ENCODE assay signal across 10 mouse cellular contexts in the genomic region with DNA sequence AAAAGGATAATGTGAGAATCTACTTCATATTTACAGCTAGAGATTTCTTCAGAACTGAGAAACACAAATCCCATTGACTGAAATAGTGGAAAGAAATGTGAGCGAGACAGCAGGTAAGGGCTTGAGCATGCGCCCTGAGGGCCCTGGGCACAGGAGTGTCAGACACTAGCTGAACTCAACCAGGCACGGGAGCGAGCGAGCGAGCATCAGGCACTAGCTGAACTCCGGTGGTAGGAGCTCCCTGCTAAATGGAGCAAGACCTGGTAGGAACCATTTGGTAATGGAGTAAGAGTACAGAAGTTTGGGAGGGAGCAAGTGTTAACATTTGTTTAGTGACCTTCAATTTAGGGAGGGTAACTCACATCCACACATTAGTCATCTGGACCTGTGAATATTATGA.
DNase-seq lines count a peak whose midpoint lies in the region; ATAC-seq lines count a peak whose summit lies in the region.
"Had no signal": no experiment of that assay in that cellular context is flagged by ENCODE, and none has a peak within 500 bp of the region (broad histone marks: within the 10 kb centered on the region; RNA-seq: fewer than 3 reads in every experiment).

No protein-coding gene starts in this region.

- no peaks in the 10 kb centered on the region for H3K36me3 ChIP-seq in heart, embryonic 12.5 days
- H3K36me3 ChIP-seq in limb, embryonic 13.5 days, result no peaks in the 10 kb centered on the region

- no peak overlapping the region for H3K4me3 ChIP-seq in heart, embryonic 12.5 days
- H3K4me3 ChIP-seq in limb, embryonic 13.5 days, result no peak overlapping the region

- H3K9ac ChIP-seq in heart, embryonic 12.5 days, result no peak overlapping the region
- no peak overlapping the region for H3K9ac ChIP-seq in limb, embryonic 13.5 days

- DNase-seq in heart, adult 9 months (ENCODE audit: low spot score in 2 of 2), result no peak
- peak; percentile 26 to 47 for DNase-seq in kidney, postnatal 4 days
- no peak for DNase-seq in kidney, adult 18-20 months
- DNase-seq in embryo, embryonic 10.5 days (ENCODE audit: low spot score), result peak; percentile 8
- DNase-seq in ovary, adult 18-20 months (ENCODE audit: low spot score), result no peak
- DNase-seq in right cerebral cortex, adult 2 months (ENCODE audit: low spot score in 2 of 2), result no peak
- DNase-seq: cerebellum, postnatal 14 days had no signal

- no peak for ATAC-seq in heart, embryonic 12.5 days (ENCODE audit: insufficient number of reproducible peaks, low FRiP score)
- no peak for ATAC-seq in limb, embryonic 13.5 days (ENCODE audit: low FRiP score, low read depth)

- H3K27me3 ChIP-seq in heart, embryonic 12.5 days (replicated peaks), result no peaks in the 10 kb centered on the region
- peaks cover 3% of the 10 kb centered on the region; the same call in 1 of the 2 replicates for H3K27me3 ChIP-seq in limb, embryonic 13.5 days

- no peaks in the 10 kb centered on the region for H3K9me3 ChIP-seq in heart, embryonic 12.5 days (replicated peaks)
- no peaks in the 10 kb centered on the region for H3K9me3 ChIP-seq in limb, embryonic 13.5 days

- peaks cover 10% of the 10 kb centered on the region; the same call in 1 of the 2 replicates for H3K4me1 ChIP-seq in heart, embryonic 12.5 days (replicated peaks)
- peaks cover 18% of the 10 kb centered on the region for H3K4me1 ChIP-seq in limb, embryonic 13.5 days

- H3K27ac ChIP-seq in heart, embryonic 12.5 days (ENCODE audit: poor library complexity, severe bottlenecking), result no peak overlapping the region
- no peak overlapping the region for H3K27ac ChIP-seq in limb, embryonic 13.5 days

- peak overlapping the region; percentile 61 for H3K4me2 ChIP-seq in heart, embryonic 12.5 days
- peak overlapping the region; percentile 52 for H3K4me2 ChIP-seq in limb, embryonic 13.5 days (replicated peaks)
- H3K4me2 ChIP-seq: midbrain, embryonic 11.5 days had no signal

- 82% methylated on average over 7 of the region's 7 CpGs for WGBS in heart, embryonic 12.5 days
- 53% methylated on average over 7 of the region's 7 CpGs for WGBS in limb, embryonic 13.5 days

Comparison
In these comparisons a context has a peak if more than half of its experiments do, and no peak if none do; other contexts are left out.
1. DNase-seq: peak in kidney, postnatal 4 days (2 of 2) and embryo, embryonic 10.5 days (single experiment); none in heart, adult 9 months (0 of 2), kidney, adult 18-20 months (single experiment), ovary, adult 18-20 months (single experiment) and right cerebral cortex, adult 2 months (0 of 2).